Mouse (Mus musculus) cortical plate, adult 2 months (tissue): ENCODE measurements around the gene Atg9b.

Experiments
- CTCF ChIP-seq: fragments of 200-500 bp; IDR thresholded peaks from 2 replicates; pipeline ENCODE4 v1.5.1; 2011; ENCODE audit warnings: mild to moderate bottlenecking, control low read depth, low read length; ENCODE audit not compliant: insufficient read depth; ENCODE audit errors: extremely low read depth
- POLR2A ChIP-seq: fragments of 200-500 bp; IDR thresholded peaks from 2 replicates; pipeline ENCODE4 v1.6.1; 2011; ENCODE audit warnings: mild to moderate bottlenecking, low read length, control low read depth; ENCODE audit not compliant: insufficient read depth; ENCODE audit errors: extremely low read depth

DNA sequence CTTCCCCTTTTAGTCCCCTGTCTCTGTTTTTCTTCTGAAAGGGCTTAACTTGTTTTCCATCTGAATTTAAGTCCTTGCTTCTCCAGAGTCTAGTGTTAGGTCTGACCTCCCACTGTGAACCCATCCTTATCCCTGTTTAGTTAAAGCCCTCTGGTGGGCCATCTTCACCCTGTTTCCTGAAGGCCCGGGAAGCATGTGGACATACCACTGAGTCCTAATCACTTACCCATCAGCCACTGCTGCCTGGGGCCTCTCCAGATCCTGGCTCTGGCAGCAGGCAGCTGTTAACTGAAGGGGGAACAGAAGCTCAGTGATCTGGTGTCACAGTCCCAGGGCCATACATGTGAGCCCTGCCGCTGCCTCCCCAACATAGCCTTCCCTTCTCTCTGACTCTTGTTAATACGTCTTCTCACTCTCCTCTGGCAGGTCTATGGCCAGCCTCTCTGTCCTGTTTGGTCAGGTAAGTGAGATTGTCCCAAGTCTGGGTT, 13.5 kb upstream of the Atg9b start:
- TF ChIP-seq POLR2A (no peak), CTCF (no peak)
